Mouse (Mus musculus) thymus, adult 2 months (tissue): ENCODE results near the gene Gm9821. TPM values are rescaled to one million over a fixed set of nuclear protein-coding genes. Genes with fewer than 3 reads are reported as not detected.
A peak's percentile ranks its signal among the peaks of the same experiment; 100 is the strongest.

ENCODE experiments used
- DNase-seq: peaks from one replicate; pipeline ENCODE4 v3.0.0; 2021
- H3K27ac ChIP-seq: fragments of 200-500 bp; 2 replicates; pipeline ENCODE4 v1.5.1; 2012; ENCODE audit warnings: low read length, control low read depth; ENCODE audit not compliant: control insufficient read depth, insufficient read depth
- H3K27me3 ChIP-seq: fragments of 200-500 bp; 2 replicates; pipeline ENCODE4 v1.6.1; 2012; ENCODE audit warnings: mild to moderate bottlenecking, low read length, moderate library complexity, mixed read lengths; ENCODE audit not compliant: control insufficient read depth, insufficient read depth
- H3K36me3 ChIP-seq: fragments of 200-500 bp; 2 replicates; pipeline ENCODE4 v1.6.1; 2012; ENCODE audit warnings: mild to moderate bottlenecking, low read length, moderate library complexity; ENCODE audit not compliant: control insufficient read depth, insufficient read depth
- H3K4me1 ChIP-seq: fragments of 200-500 bp; replicated peaks from 2 replicates; pipeline ENCODE4 v1.6.1; 2012; ENCODE audit warnings: low read length; ENCODE audit not compliant: control insufficient read depth, insufficient read depth
- H3K4me3 ChIP-seq: fragments of 200-500 bp; 2 replicates; pipeline ENCODE4 v1.5.1; 2012; ENCODE audit warnings: mild to moderate bottlenecking, low read length, control low read depth, moderate library complexity; ENCODE audit not compliant: control insufficient read depth, insufficient read depth
- CTCF ChIP-seq: fragments of 200-500 bp; IDR thresholded peaks from 2 replicates; pipeline ENCODE4 v1.5.1; 2012; ENCODE audit warnings: mild to moderate bottlenecking, control low read depth, low read length, moderate library complexity, borderline replicate concordance; ENCODE audit not compliant: control insufficient read depth, poor library complexity, insufficient read depth; ENCODE audit errors: extremely low read depth
- POLR2A ChIP-seq: fragments of 200-500 bp; IDR thresholded peaks from 2 replicates; pipeline ENCODE4 v1.6.1; 2012; ENCODE audit warnings: mild to moderate bottlenecking, low read length, control low read depth, moderate library complexity; ENCODE audit not compliant: control insufficient read depth, poor library complexity, insufficient read depth; ENCODE audit errors: extremely low read depth
- WGBS: fragments of 180-500 bp; shearing (Covaris S2); methylation state at CpG from one replicate; pipeline ENCODE4 v1.1.7; 2018; 5-methylcytosine and 5-hydroxymethylcytosine counted together
- polyA plus RNA-seq: library from polyadenylated mRNA; depleted of rRNA; stranded (reverse); fragments of >200 nt; gene quantifications from 2 replicates; pipeline ENCODE4 v1.2.3, GENCODE M21; 2012

Gm9821 gene
- polyA plus RNA-seq, 1 experiment: 0.08 TPM

DNA sequence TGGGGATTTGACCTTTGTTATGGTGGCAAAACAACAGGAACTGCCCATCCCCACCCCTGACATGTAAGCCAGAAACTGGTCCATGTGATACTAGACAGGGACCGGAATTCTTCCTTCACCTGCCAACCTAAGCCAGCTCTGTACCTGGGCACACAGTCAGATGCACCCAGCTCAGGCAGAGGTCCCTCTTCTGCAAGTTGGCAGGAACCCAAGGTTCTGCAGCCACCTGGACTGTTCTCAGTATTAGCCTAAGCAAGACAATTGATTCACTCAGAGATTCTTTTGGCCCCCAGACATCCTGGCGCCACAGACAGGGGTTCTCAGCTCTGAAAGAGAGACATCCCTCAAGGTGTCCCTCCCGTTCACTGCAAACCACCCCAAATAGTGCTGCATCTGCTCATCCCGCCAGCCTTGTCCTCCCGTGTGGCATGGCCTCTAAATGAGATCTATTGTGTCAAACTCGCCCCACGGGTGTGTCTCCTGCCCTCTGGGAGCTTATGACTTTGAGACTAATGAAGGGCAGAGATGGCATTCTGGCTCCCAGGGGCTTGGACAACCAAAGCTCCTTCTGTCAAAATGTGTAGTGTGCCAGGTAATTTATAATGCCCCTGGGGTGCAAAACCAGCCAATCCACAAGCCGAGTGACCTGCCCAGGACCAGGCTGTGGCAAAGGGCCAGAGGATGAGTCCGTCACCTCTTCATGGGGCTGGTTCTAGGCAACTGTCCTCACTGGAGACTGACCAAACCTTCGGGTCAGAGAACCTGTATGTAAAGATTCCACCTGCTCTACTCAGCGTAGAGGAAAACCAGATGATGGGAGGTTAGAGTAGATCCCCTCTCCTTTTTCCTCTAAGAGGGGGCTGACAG, 14.3 kb downstream of the Gm9821 start:
- Histone ChIP-seq H3K36me3 (no peaks in the 10 kb centered on the region), H3K4me3 (no peak overlapping the region), H3K27ac (no peak overlapping the region), H3K27me3 (no peaks in the 10 kb centered on the region), H3K4me1 (peaks cover 73% of the 10 kb centered on the region)
- TF ChIP-seq POLR2A (no peak), CTCF (no peak)
- DNase-seq: no peak
- 86% methylated on average over 11 of the region's 11 CpGs for WGBS

DNA sequence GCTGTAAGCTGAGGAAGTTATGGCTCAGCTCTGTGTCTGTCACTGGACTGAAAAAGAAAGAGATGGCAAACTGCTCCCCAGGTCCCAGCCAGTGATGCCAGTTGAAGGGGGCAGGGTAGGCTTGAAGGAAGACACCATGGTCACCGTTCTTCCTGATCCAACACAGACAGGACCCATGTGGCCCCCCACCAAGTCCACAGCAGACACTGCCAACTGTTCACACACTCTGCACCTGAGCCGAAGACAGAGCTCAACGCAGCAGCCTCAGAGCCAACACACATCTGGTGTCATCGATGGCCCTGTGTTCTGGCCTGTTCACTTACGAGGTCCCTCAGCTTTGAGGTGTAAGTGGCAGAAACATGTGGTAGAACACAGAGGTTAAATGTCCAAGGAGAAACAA, 15.0 kb downstream of the Gm9821 start:
- Histone ChIP-seq H3K4me3 (no peak overlapping the region), H3K36me3 (no peaks in the 10 kb centered on the region), H3K4me1 (peaks cover 73% of the 10 kb centered on the region), H3K27me3 (no peaks in the 10 kb centered on the region), H3K27ac (no peak overlapping the region; the same call in 1 of the 2 replicates)
- no peak for DNase-seq
- WGBS: 89% methylated on average over 5 of the region's 5 CpGs
- TF ChIP-seq POLR2A: no peak
- TF ChIP-seq CTCF: no peak

GRCm38 (mm10) chr2:91961901-91962761, 16.6 kb downstream of the Gm9821 start:
- WGBS: 12% methylated on average over 4 of the region's 4 CpGs
- Histone ChIP-seq H3K4me1 (peaks cover 64% of the 10 kb centered on the region), H3K4me3 (peak overlapping the region; percentile 73), H3K36me3 (no peaks in the 10 kb centered on the region), H3K27me3 (no peaks in the 10 kb centered on the region), H3K27ac (peak overlapping the region; percentile 88)
- TF ChIP-seq POLR2A: no peak
- 0 out of 2 replicates have a peak, but pooled peaks have one; percentile 25 for TF ChIP-seq CTCF
- DNase-seq: peak; percentile 43

DNA sequence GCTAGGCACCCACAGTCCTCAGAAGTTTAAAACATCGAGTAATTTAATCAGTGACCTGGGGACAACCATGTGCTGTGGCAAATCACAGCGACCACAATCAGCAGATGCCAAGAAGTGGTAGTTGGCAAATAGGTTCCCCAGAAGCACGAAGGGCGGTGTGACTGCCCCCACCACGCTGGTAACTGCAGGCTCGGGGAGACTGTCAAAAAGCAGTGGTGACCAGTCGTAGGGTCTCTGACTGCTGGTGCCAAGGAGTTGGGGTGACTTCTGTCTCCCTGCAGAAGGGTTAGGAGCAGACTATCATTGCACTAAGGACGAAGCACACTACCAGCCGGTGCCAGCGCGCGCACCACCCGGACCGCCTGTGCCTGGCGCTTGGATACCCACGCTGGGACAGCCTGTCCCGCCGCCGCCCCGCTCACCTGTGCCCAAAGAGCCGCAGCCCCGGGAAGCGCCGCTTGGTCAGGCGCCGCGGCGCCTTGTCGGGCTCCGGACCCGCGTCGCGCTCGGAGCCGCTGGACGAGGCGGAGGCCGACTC, 17.4 kb downstream of the Gm9821 start:
- TF ChIP-seq CTCF (no peak), POLR2A (no peak)
- Histone ChIP-seq H3K4me3 (peak overlapping the region; percentile 73), H3K36me3 (no peaks in the 10 kb centered on the region), H3K27ac (peak overlapping the region; percentile 88), H3K27me3 (no peaks in the 10 kb centered on the region), H3K4me1 (peaks cover 57% of the 10 kb centered on the region)
- no peak for DNase-seq
- WGBS: under 1% methylated on average over 39 of the region's 39 CpGs

- H3K27ac ChIP-seq: peak overlapping the region; percentile 2; the same call in 1 of the 2 replicates
- H3K36me3 ChIP-seq: no peaks in the 10 kb centered on the region
- under 1% methylated on average over 57 of the region's 57 CpGs for WGBS
- H3K4me3 ChIP-seq: peak overlapping the region; percentile 73
- H3K4me1 ChIP-seq: peaks cover 54% of the 10 kb centered on the region
- TF ChIP-seq CTCF (peak; percentile 92), POLR2A (peak; percentile 82)
- DNase-seq: peak; percentile 97
- H3K27me3 ChIP-seq: no peaks in the 10 kb centered on the region
These were observed 18.0 kb downstream of the Gm9821 start for GRCm38 (mm10) chr2:91963443-91963932.
